Mouse (Mus musculus): ENCODE data around the gene Prr29. TPM values are rescaled to one million over a fixed set of nuclear protein-coding genes. Genes with fewer than 3 reads are reported as not detected.

The Prr29 gene
- total and polyA plus RNA-seq, 3 experiments = 0.37 to 10.4 (median 0.48) TPM

DNA sequence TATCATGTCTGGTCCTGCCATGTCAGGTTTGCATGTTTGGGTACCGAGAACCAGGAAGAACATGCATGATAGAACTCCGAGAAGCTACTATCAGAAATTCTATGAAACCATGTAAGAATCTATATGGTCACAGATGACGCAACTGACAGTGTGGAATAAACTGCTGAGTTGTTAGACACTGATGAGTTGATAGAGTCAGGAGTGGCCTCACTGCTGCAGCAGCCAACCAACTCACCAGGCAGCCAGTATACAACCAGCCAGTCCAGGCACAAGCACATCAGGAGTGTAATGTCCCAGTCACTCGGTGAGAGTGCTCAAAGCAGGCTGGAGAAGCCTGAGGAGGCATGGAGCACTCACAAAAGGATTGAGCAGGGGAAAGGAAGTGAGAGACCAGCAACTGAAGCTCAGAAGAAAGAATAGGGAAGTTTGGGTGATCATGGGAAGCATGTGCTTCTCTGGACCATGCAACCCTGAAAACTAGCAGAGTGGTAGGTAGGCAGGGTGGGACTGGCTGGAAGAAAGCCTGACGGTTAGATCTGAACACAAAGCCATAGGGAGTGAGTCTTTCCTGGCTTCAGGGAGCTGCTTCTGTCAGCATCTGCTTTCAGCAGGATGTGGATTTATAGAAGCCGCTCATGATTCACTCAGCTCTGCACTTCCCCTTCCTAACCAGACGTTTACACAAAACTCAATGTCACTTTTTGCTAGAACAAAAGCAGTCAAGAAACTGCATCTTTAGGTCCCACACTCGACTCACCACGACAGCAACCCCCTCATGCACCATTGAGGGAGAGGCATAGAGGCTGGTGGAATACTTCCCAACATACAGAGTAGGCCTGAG, 54.2 kb downstream of the Prr29 start:
- Histone ChIP-seq H3K4me1 (ENCODE audit: control insufficient read depth, insufficient read depth, low read length) (no peaks in the 10 kb centered on the region), H3K36me3 (ENCODE audit: control insufficient read depth, insufficient read depth, low read length) (no peaks in the 10 kb centered on the region; the same call in 1 of the 2 replicates), H3K27me3 (ENCODE audit: control insufficient read depth, insufficient read depth, low read length) (no peaks in the 10 kb centered on the region), H3K27ac (no peak overlapping the region), H3K79me2 (replicated peaks; ENCODE audit: control insufficient read depth, insufficient read depth, low read length) (no peaks in the 10 kb centered on the region), H3K4me3 (no peak overlapping the region), H3K9ac (ENCODE audit: low read depth, low read length) (no peak overlapping the region)
- intact Hi-C loops (cut with DNase I) = loop anchor here (1.0 to 5.0 kb wide), 3 partner anchors 193 to 323 kb away; partner anchors contain the start of gene Tex2
- WGBS = 62% methylated on average over 9 of the region's 9 CpGs
- TF ChIP-seq CTCF (IDR thresholded peaks at IDR 0.05) (no peak), EP300 (IDR thresholded peaks at IDR 0.05; ENCODE audit: insufficient read depth, low read depth, low read length) (no peak), POLR2A (IDR thresholded peaks at IDR 0.05; ENCODE audit: insufficient read depth, low read depth, low read length) (no peak)
- DNase-seq = peak in 1 of 2 experiments; percentile 33

DNA sequence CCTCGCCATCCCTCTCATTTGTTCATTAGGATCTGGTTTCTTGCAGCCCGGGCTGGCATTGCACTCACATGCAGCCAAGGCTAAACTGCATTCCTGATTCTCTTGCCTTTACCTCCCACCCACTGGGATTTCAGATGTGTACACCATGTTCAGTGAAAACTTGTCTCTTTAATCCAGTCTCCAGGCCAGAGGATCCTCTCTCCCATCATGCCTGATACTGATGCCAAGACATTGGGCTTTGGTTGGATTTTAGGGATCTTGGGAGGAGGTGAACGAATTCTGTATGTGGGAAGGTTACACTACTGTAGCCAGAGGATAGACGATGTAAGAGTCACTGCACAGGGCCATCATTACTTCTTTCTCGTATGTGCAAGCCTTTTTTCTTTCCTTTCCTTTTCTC, 59.9 kb downstream of the Prr29 start:
- Histone ChIP-seq H3K9ac (ENCODE audit: low read depth, low read length) (no peak overlapping the region), H3K36me3 (ENCODE audit: control insufficient read depth, insufficient read depth, low read length) (peaks cover 2% of the 10 kb centered on the region), H3K79me2 (replicated peaks; ENCODE audit: control insufficient read depth, insufficient read depth, low read length) (no peaks in the 10 kb centered on the region), H3K27me3 (ENCODE audit: control insufficient read depth, insufficient read depth, low read length) (no peaks in the 10 kb centered on the region), H3K4me1 (ENCODE audit: control insufficient read depth, insufficient read depth, low read length) (peaks cover 5% of the 10 kb centered on the region), H3K27ac (no peak overlapping the region), H3K4me3 (no peak overlapping the region)
- intact Hi-C loops (cut with DNase I) = no loop called here
- 94% methylated on average over 5 of the region's 5 CpGs for WGBS
- TF ChIP-seq EP300 (IDR thresholded peaks at IDR 0.05; ENCODE audit: insufficient read depth, low read depth, low read length) (no peak), POLR2A (IDR thresholded peaks at IDR 0.05; ENCODE audit: insufficient read depth, low read depth, low read length) (no peak), CTCF (IDR thresholded peaks at IDR 0.05) (no peak)
- DNase-seq = no peak

DNA sequence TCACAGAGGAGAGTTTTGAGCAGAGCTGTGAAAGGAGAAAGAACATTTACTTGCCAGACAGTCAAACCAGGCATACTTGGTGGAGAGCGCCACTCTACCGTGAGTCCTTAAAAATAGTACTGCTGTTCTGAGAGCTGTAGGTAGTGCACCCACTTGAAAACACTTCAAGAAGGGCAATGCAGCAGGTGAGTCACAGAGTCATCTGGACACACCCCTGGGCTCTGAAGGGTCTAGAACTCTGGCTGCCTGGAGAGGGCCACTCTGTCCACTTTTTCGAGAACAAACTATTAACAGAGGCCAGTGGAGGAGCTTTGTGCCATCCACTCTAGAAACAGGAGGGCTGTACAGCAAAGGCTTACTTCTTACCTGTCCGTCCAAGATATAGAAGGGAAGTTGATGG, 61.2 kb downstream of the Prr29 start:
- intact Hi-C loops (cut with DNase I) = no loop called here
- no peak for TF ChIP-seq CTCF (IDR thresholded peaks at IDR 0.05)
- TF ChIP-seq EP300 (IDR thresholded peaks at IDR 0.05; ENCODE audit: insufficient read depth, low read depth, low read length) = no peak
- TF ChIP-seq POLR2A (IDR thresholded peaks at IDR 0.05; ENCODE audit: insufficient read depth, low read depth, low read length) = no peak

More for the DNA sequence above, 61.2 kb downstream of the Prr29 start:
- DNase-seq = no peak
- Histone ChIP-seq H3K27ac (no peak overlapping the region), H3K4me1 (ENCODE audit: control insufficient read depth, insufficient read depth, low read length) (peaks cover 5% of the 10 kb centered on the region), H3K36me3 (ENCODE audit: control insufficient read depth, insufficient read depth, low read length) (peaks cover 2% of the 10 kb centered on the region), H3K27me3 (ENCODE audit: control insufficient read depth, insufficient read depth, low read length) (no peaks in the 10 kb centered on the region), H3K4me3 (no peak overlapping the region), H3K9ac (ENCODE audit: low read depth, low read length) (no peak overlapping the region), H3K79me2 (replicated peaks; ENCODE audit: control insufficient read depth, insufficient read depth, low read length) (no peaks in the 10 kb centered on the region)
- 92% methylated on average over 4 of the region's 4 CpGs for WGBS

Other genes starting within 250 kb of the Prr29 start
- gene Gm10840, start 204.6 kb upstream of the Prr29 start, total RNA-seq (2021) = not detected
- gene Gm10840, start 204.6 kb upstream of the Prr29 start, polyA plus RNA-seq (2012; rRNA removed) = not detected in 2 replicates
- gene Limd2, start 204.6 kb upstream of the Prr29 start, total RNA-seq (2021) = 1 to 10 TPM; 3.6 to 4.7 TPM
- gene Limd2, start 204.6 kb upstream of the Prr29 start, polyA plus RNA-seq (2012; rRNA removed) = 10.0 and 11.5 TPM in 2 replicates
- gene Strada, start 163.3 kb upstream of the Prr29 start, total RNA-seq (2021) = 1 to 10 TPM; 6.2 to 7.0 TPM
- gene Strada, start 163.3 kb upstream of the Prr29 start, polyA plus RNA-seq (2012; rRNA removed) = 16.9 and 21.8 TPM in 2 replicates
- gene Ccdc47, start 149.1 kb upstream of the Prr29 start, total RNA-seq (2021) = 10 to 100 TPM; 78.1 to 82.2 TPM
- 23.7 and 47.4 TPM in 2 replicates for gene Ccdc47, start 149.1 kb upstream of the Prr29 start, polyA plus RNA-seq (2012; rRNA removed)
- 10 to 100 TPM; 23.5 to 27.5 TPM for gene Ddx42, start 148.5 kb upstream of the Prr29 start, total RNA-seq (2021)
- gene Ddx42, start 148.5 kb upstream of the Prr29 start, polyA plus RNA-seq (2012; rRNA removed) = 6.0 and 11.9 TPM in 2 replicates
- gene Ftsj3, start 109.4 kb upstream of the Prr29 start, total RNA-seq (2021) = 10 to 100 TPM; 20.2 to 21.6 TPM
- gene Ftsj3, start 109.4 kb upstream of the Prr29 start, polyA plus RNA-seq (2012; rRNA removed) = 10.2 and 15.2 TPM in 2 replicates
- 100 to 1,000 TPM in 1 of 2 experiments, 10 to 100 TPM in 1; 91.8 to 104 TPM for gene Psmc5, start 109.3 kb upstream of the Prr29 start, total RNA-seq (2021)
- 54.5 and 83.5 TPM in 2 replicates for gene Psmc5, start 109.3 kb upstream of the Prr29 start, polyA plus RNA-seq (2012; rRNA removed)
- gene Smarcd2, start 92.5 kb upstream of the Prr29 start, total RNA-seq (2021) = 10 to 100 TPM; 16.6 to 17.2 TPM
- gene Smarcd2, start 92.5 kb upstream of the Prr29 start, polyA plus RNA-seq (2012; rRNA removed) = 39.2 and 49.2 TPM in 2 replicates
- gene Tcam1, start 88.8 kb upstream of the Prr29 start, total RNA-seq (2021) = not detected
- gene Tcam1, start 88.8 kb upstream of the Prr29 start, polyA plus RNA-seq (2012; rRNA removed) = 0.10 TPM in 1 of 2 replicates, not detected in the other
- not detected for gene Gh, start 63.6 kb upstream of the Prr29 start, total RNA-seq (2021)
- gene Gh, start 63.6 kb upstream of the Prr29 start, polyA plus RNA-seq (2012; rRNA removed) = not detected in 2 replicates
- gene Cd79b, start 50.7 kb upstream of the Prr29 start, total RNA-seq (2021) = 1 to 10 TPM; 1.7 to 3.0 TPM
- 3.4 and 10.1 TPM in 2 replicates for gene Cd79b, start 50.7 kb upstream of the Prr29 start, polyA plus RNA-seq (2012; rRNA removed)
- 10 to 100 TPM; 22.1 to 22.8 TPM for gene Scn4a, start 12.2 kb upstream of the Prr29 start, total RNA-seq (2021)
- gene Scn4a, start 12.2 kb upstream of the Prr29 start, polyA plus RNA-seq (2012; rRNA removed) = 11.9 and 20.7 TPM in 2 replicates
- 10 to 100 TPM; 22.0 to 22.4 TPM for gene Icam2, start 22.6 kb downstream of the Prr29 start, total RNA-seq (2021)
- gene Icam2, start 22.6 kb downstream of the Prr29 start, polyA plus RNA-seq (2012; rRNA removed) = 46.8 and 60.4 TPM in 2 replicates
- gene Ern1, start 122.4 kb downstream of the Prr29 start, total RNA-seq (2021) = 10 to 100 TPM; 10.2 to 13.9 TPM
- gene Ern1, start 122.4 kb downstream of the Prr29 start, polyA plus RNA-seq (2012; rRNA removed) = 6.4 and 9.8 TPM in 2 replicates
- gene Tex2, start 248.0 kb downstream of the Prr29 start, total RNA-seq (2021) = 10 to 100 TPM; 42.5 to 46.8 TPM
- 17.2 and 27.1 TPM in 2 replicates for gene Tex2, start 248.0 kb downstream of the Prr29 start, polyA plus RNA-seq (2012; rRNA removed)